Mouse (Mus musculus) CD4-positive, CD25-positive, alpha-beta regulatory T cell, adult 2 months (primary cell): Measurements from ENCODE around the gene P3h4.

Experiments used
- DNase-seq: peaks from one replicate; pipeline ENCODE4 v3.0.0-alpha.2; 2012; ENCODE audit warnings: low read depth, low spot score

The P3h4 gene

DNA sequence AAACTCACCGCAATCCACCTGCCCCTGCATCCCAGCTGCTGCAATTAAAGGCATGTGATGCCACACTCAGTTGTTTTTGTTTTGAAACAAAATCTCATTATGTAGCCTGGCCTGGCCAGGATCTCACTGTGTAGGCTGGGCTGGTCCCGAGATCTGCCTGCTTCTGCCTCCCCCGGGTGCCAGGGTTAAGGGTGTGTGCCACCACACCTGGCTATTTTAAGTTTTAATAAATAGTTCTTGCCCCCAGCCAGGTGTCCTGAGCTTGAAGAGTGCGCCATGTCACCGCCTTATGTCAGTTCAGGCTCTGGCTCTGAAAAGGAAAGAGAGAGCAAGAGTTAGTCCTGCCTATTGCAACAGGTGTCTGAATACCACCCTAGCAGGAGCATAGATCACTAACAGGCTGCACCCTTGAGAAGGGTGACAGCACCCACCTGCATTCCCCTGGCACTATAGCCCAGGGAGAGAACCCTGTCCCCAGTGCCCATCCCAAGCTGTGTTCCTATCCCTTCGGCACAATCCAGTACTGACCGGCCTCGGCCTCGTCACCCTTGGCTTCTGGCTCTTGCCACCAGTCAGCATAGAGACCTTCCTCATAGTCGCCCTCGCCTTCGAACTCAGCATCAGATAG, 5.7 kb downstream of the P3h4 start:
- no peak for DNase-seq

DNA sequence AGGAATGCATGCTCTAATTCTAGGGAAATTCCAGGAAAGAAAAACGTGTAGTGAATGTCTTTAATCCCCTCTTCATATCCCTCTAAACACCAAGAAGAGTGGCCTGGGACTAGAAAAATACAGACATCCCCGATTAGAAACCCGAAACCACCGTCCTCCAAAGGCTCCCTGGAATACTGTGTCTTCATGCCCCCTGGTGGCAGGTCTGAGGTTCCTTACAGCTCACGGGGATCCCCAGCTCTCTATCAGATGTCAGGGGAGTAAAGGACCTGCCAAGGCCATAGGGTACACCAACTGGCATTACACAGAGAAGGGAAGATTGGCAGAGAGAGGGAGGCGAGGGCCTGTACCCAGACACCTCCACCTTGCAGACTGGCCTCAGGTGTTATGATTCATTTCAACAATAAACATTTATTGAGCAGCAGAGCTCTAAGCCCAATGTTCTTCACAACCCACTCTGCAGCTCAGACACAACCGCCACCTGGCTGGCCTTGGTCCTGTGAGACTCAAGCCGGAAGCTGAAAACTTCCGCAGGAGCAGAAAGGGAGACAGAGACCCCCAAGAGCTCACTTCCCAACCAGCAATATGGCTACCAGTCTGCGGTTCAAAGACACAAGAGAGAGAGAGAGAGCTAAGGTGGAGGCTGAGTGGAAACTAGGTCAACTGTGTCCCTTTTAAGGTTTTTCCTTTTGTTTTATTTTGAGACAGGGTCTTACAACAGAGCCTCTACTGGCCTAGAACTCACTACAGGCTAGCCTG, 6.4 kb downstream of the P3h4 start:
- DNase-seq = peak; percentile 73

DNA sequence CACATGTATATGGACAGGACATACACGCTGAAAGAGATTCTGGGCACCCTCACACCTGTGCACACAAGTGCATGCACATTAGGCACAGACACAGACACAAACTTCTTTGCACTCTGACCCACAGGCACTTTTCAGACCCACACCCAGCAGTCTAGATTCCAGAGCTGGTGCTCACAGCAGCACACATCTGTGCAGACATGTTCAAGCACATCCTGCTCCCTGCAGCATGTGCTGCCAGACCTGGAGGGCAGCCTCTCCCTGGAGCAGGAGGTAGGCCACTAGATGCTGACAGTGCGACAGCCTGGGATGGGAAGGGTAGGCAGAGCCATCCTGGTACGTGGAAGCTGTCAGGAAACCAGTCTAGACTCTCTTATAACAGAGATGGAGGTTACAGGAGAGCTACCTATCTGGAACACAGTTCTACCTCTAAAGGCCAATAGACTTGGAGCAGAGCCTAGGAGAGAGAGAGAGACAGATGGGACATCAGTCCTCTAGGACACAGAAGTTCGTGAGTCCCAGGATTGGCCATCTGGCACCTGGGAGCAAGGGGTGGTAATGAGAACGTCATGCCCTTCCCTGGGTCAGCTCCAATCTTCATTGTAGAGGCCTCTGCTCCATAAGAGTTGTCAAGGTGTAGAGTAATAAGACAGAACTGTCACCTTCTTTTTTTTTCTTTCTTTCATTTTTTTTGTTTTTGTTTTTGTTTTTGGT, 7.5 kb downstream of the P3h4 start:
- DNase-seq = no peak

DNA sequence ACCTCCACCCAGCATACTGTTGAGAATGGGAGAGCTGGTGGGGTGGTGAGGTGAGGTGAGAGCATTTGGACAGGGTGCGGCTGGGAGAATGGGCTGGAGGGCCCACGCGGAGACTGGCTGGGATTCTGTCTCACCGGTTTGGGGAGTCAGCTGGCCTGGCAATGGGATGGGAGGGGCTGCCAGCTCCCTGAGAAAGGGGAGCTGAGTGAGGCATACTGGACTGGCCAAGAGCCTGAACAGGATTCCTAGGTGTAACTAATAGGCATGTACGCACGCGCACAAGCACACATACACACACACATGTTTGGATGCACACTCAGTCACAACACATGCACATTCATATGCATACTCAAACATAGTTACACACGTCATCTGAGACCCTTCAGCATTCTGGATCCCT, 8.4 kb downstream of the P3h4 start:
- DNase-seq = no peak

DNA sequence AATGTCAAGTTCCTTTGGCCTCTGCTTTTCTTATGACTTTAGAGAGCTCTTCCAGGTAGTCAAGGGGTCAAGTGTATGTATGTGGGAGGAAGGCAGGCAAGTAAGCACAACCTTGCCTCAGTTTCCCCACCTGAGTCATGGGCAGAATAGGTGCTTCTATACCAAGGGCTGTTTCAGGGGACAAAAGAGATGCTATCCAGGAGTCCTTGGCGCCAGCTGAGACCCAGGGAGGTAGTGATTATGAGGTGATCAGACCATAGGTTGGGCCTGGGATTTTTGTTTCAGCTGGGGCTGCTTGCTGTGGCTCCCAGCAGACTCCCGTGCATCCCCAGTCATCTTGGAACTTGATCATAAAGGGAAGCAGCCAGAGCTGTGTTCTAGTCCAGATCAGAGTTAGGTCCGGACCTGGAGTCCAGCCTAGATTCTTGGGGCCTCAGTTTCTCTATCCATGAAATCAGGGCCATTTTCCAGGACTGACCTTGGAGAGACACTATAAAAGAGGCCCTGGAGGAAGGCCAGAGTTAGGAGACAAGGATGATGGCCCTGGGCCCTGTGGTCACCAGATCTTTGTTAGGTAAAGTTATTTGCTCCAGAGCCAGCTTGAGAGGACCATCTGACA, 10.1 kb downstream of the P3h4 start:
- no peak for DNase-seq

DNA sequence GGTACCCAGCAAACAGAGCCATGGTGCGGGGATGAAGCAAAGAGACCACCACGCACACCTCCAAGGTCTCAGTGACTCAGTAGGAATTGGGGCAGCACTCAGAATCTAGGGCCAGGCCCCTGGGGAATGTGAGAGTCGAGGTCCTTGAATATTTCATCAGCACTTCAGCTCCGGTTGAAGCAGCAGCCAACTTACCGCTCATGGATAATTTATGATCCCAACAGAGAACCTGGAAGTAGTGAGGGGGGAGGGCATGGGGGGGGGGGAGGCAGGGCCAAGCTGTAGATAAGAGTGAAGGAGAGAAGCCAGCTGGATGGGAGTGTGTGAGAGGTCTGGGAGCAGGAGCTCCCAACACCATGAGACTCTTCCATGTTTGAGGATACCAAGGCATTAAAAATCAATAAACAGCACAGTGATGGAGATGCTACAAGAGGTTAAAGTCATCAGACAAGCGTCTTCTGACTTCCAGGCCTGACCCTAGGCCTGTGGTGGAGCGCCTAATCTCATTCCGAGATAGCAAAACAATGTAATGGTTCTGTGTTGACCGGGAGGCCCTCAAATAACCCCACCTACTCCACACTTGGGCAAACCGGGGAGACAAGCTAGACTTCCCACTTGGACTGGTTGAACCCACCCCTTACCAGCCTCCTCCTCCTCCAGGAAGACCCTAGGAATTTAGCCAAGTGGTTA, 11.0 kb downstream of the P3h4 start:
- DNase-seq = no peak

DNA sequence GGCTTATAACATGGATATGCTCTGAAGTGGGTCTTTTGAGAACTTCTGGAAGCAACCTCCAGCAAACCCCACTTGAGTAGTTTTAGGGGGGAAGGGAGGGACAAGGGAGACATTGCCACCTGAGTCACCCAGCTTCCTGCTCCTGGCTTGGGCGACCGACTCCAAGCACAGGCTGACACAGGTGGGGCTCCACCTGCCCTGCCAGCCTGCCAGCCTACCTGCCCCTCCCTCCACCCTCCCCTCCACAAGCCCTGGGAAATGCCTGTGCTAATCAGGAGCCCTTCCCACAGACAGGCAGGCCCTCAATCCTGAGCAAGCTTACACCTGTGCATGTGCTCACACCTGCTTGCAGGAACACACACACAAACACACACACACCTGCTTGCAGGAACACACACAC, 12.0 kb downstream of the P3h4 start:
- no peak for DNase-seq

DNA sequence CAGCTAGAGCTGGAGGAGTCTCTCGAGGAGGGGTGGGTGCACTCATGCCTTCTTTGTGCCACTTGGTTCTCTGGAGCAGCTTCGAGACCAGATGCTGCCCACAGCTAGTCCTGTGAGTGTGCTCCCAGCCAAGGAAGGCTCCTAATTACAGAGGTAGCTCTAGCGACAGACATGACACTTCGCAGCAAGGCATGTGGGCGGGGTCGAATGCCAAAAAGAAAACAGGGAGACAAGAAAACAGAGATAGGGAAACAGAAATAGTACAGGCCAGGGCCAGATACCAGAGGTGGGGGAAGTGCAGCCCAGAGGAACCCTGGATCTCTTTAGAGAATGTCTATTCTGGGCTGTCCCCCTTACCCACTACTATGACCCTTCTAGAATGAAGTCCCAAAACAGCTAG, 12.4 kb downstream of the P3h4 start:
- DNase-seq = no peak

DNA sequence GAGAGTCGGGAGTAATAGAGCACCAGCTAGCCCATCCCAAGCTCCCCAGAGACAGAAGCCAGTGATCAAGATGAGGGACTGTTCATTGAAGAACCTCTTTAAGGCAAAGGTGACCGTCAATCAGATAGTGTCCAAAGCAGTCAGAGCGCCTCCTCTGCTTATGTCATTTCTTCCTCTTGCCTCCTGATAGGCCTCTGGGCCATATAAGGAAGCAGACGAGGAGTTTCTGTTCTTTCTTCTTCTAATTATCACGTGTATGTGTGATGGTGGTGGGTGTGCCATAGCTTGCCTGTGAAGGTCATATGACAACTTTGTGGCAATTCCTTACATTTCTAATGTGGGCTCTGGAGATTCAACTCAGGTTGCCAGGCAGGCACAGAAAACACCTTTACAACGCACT, 13.8 kb downstream of the P3h4 start:
- no peak for DNase-seq

DNA sequence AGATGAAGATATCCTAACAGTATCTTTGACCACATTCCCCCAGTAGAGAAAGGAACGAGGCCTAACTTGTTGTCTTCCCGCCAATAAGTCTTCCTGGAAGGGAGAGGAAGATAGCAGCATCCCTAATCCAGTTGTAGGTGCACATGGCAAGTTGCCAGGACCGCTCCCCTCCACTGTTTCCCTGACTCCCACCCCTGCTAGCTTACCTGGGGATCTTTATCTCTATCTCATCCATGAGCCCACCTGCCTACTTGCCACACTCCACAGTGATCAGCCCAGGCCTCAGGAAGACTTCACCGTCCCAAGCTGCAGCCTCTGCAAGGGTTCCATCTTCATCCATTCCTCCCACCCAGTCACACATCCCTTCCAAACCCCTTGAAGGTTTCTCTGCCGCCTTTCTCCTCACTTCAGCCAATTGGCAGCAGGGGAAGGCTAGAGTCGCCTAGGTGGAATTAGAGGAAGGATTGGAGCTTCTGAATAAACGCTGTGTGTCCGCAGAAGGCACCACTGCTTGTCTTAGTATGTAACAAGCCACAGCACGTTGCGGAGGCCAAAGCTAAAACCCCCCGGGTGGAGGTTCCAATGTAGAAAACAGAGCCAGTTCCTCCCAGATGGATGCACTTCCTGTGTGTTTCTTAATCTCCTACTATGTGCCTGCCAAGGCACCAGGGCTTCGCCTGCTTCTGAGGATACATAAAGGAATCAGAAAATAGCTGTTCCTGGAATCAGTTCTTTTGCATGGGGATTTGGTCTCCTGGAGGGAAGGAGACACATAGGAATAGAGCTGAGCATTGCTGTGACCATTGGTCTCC, 14.7 kb downstream of the P3h4 start:
- no peak for DNase-seq

DNA sequence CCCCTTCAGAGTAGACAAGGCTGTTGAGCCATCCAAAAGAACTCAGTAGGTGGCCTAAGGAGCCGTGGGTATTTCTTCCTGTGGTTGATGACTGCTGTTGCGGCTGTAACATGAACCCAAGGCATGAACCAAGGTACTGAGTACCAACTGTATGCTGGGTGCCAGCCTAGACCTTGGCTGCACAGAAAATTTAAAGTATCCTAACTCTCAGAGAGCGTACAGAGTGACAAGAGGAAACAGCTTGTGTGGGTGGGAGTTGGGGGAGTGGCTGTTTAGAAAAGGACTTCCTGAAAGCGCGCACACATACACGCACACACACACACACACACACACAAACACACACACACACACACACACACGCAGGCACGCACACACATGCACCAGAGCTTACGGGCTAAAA, 15.3 kb downstream of the P3h4 start:
- peak; percentile 56 for DNase-seq

DNA sequence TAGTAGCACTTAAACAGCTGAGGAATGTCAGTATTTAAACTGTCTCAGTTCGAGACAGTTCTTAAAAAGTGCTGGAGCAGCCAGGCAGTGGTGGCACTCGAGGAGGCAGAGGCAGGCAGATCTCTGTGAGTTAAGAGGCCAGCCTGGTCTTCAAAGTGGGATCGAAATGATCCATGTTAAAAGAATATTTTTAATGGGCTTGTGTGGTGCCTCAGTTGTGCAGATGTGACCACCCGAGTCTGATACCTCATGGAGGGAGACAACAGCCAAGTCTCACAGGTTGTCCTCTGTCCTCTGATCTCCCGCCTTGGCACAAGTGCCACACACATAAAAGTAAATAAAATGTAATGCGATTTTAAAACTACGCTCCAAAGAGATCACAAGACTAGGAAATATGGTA, 16.1 kb downstream of the P3h4 start:
- no peak for DNase-seq

DNA sequence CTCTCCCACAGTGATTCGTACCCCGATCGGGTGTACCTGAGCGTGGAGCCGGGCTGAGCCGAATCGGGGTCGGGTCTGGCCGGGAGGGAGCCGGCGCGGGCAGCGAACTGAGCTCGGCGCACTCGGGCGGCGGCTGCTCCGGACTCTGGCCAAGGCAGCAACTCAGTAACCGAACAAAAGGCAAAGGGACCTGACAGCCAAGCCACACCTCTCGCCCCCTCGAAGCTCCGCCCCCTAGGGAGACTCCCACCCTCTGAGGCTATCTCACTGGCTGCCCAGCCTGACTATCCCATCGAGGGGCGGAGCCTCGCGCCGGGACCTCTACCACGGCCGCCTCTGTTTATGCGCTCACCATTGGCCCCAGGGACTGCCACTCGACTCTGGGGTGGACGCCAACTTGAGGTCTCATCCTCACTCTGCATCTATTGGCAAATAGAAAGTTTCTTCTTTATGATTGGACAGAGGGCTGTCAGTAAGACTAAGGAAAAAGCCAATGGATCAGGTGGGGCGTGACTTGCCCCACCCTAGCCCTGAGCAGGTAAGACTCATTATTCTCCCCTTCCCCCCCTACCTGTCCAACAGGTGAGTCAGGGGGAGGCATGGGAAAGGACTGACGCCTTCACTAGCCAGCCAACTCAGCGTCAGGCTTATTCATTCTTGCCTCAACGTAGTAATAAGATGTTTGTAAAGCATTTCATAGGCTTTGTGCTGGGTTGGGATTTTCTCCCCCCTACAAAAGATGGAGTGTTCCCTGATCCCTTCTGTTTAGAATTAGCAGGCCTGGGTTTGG, 16.8 kb downstream of the P3h4 start, which contains the start of gene Jup:
TSS of gene Jup (minus strand) at position 164 of the 790 bp plus-strand sequence.
- DNase-seq = peak; percentile 93

DNA sequence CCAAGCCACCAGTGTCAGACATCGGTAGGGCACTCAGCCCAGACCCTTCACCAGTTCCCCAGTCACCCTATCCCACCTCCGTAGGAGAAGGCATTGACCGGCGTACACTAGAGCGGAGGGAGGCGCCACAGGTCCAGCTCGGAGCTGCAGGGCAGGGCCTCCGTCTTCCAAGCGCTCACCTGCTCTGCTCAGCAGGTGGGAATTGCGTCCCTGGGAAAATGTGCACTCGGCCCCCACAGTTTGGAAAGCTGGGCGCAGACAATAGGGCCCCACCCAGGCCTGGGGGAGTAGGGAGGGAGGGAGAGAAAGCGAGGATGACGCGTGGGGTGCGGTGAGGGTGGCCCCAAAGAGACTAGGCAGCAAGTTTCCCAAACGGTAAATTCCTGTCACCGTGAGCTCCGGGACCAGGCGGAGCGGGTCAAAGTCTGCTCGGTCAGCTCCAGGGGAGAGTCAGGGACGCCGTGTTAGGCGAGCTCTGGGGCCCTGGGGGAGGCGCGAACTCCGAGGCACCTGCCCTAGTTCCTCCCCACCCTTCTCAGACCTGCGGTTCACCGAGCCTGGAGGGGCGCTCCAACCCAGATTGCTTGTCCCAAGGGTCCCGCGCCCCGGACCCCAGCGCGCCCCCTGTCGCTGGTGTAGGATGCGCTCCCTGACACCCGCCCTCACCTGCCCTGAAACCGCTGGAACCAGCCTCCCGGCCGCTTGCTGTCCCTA, 17.6 kb downstream of the P3h4 start:
- DNase-seq = peak; percentile 62

DNA sequence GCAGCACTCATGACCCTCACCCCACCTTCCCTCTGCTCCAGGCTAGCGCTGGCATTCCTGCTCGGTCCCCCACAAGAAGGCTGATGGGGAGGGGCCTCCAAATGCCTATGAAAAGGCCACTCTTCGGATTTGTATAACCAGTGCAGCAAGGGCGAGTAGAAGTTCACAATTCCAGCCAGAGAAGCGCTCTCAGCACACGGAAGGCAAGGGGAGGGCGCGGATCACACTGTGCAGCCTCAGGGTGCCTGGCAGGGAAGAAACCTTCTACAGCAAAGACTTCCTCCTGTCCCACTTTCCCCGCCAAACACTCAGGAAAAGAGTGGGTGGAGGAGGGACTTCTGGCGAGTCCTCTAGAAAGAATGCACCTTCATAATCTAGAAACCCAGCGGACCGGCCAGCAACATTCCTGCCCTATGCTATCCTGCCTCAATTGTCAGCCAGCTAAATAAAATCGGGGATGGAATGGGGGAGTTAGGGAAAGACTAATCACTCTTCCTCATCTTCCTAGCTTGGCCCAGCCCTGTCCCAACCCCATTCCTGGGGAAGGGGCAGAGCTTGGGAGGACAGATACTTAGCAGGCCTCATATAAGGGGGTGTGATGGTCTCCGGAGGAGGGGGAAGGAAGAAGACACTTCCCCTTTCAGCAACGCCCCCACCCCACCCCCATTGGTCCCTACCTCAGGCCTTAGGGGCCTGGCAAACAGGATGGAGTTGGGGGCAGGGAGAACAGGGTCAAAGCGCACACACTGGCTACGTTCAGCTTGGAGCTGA, 18.6 kb downstream of the P3h4 start:
- DNase-seq = no peak

DNA sequence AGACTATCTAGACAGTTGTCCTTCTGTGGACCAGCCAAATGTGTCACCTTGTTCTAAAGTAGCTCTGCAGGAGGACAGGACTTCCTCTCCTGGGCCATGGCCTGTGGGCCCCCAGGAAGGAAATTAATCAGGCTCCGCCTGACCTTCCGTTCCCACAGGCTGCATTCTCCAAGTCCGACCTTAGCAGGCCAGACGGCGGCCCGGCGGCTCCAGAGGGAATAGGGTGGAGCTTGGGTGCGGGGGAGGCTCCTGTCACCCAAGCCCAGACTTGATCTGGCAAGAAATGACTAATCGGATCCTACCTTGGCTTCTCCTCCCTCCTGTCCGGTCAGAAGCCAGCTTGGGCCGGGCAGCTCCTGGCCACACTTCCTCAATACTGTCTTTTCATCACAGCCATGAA, 19.4 kb downstream of the P3h4 start:
- DNase-seq = no peak

DNA sequence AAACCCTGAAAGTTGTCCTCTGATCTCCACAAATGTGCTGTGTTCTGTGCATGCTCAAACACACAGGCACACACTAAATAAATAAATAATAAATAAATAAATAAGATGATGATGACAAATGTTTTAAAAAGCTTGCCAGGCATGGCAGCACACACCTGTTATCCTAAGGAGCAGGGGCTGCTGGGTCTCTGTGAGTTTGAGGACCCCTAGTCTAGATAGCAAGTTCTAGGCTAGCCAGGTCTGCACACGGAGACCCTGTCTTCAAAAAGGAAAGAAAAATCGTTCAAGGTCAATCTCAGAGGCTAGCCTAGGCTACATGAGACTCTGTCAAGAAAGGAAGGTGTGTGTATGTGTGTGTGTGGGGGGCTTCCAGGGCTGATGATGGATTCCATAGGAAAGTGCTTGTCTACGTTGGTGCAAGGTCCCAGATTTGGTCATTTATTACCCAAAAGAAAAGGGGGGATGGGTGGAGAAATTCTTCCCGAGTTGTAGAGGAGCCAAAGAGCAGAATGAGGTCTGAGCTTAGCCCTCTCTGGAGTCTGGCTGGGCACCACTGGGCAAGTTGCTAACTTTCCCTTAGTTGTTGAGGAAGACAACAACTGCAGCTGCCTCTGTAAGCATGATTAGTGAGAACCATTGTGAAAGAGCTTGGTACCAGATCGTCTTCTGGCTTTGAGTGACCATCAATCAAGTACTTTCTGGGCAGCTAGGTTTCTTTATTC, 20.1 kb downstream of the P3h4 start:
- no peak for DNase-seq

DNA sequence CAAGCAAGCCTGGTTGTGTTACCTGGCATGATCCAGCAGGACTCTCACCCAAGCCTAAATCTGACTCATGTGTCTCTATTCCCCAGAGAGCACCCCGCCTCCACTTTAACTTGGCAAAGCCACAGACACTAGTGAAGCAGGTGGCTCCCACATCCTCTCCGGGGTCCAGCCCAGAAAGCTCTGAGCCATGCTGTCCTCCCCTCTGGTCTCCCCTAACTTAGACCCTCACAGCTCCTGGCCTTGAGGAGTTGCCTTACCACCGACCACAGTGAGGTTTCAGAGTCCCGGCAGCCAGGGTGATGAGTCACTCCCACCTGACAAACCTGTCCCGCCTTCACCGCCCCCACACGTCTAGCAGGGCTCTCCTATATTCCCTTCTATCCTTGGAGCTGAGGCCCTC, 20.9 kb downstream of the P3h4 start:
- DNase-seq = no peak
